Mouse (Mus musculus): Measurements from ENCODE around the gene Il34. TPM values are rescaled to one million over a fixed set of nuclear protein-coding genes. Genes with fewer than 3 reads are reported as not detected.
A peak's percentile ranks its signal among the peaks of the same experiment; 100 is the strongest.

The Il34 gene
- polyA plus RNA-seq, 1 experiment from 2014 or later = 0.31 TPM

DNA sequence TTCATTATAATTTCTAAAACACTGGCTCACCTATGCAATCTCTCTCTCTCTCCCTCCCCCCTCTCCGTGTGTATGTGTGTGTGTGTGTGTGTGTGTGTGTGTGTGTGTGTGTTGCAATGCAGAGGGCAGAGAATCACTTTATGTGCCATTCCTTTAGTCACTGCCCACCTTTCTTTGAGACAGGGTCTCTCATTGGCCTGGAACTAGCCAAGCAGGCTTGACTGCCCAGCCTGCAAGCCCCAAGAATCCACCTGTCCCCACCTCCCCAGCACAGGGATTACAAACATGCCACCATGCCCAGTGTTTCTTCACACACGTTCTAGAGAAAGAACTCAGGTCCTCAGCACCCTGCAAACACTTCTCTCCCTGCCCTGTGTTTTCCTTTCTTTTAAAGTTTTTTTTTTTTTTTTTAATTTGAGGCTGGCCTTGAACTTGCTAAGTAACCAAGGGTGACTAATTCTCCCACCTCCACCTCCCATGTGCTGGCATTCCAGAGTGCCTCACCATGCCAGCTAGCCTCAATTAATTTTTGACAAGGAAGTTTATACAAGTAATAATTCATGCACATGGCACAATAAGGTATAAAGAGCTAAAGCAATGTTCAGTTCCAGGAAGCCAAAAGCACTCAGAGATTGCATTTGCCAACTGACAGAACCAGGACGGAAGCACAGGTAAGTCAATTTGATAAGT is 754 bp downstream of the Il34 start:
- Histone ChIP-seq H3K4me2 (ENCODE audit: low read depth, low read length) (no peak overlapping the region), H3K4me3 (ENCODE audit: low read depth, low read length) (no peak overlapping the region)

GRCm38 (mm10) chr8:110803856-110804255 is 1.9 kb downstream of the Il34 start:
- Histone ChIP-seq H3K9me3 (replicated peaks; ENCODE audit: control insufficient read depth, low read length) (no peaks in the 10 kb centered on the region), H3K4me3 (ENCODE audit: low read depth, low read length) (no peak overlapping the region), H3K27ac (ENCODE audit: low read length) (no peak overlapping the region), H3K27me3 (ENCODE audit: control insufficient read depth, insufficient read depth, low read depth, low read length) (no peaks in the 10 kb centered on the region), H3K4me2 (ENCODE audit: low read depth, low read length) (no peak overlapping the region), H3K9ac (ENCODE audit: low read depth, low read length) (no peak overlapping the region), H3K4me1 (ENCODE audit: control insufficient read depth, low read depth, low read length) (no peaks in the 10 kb centered on the region), H3K36me3 (ENCODE audit: control insufficient read depth, insufficient read depth) (no peaks in the 10 kb centered on the region)
- WGBS (ENCODE audit: insufficient replicate concordance) = 78% methylated on average over 9 of the region's 9 CpGs
- no peak for ATAC-seq (ENCODE audit: low read depth)

More for the DNA sequence above, 754 bp downstream of the Il34 start:
- ATAC-seq (ENCODE audit: low read depth) = no peak
- H3K27me3 ChIP-seq (ENCODE audit: control insufficient read depth, insufficient read depth, low read depth, low read length) = no peaks in the 10 kb centered on the region
- no peak overlapping the region for H3K27ac ChIP-seq (ENCODE audit: low read length)
- 35% methylated on average over 3 of the region's 3 CpGs for WGBS (ENCODE audit: insufficient replicate concordance)
- H3K9me3 ChIP-seq (replicated peaks; ENCODE audit: control insufficient read depth, low read length) = no peaks in the 10 kb centered on the region
- H3K36me3 ChIP-seq (ENCODE audit: control insufficient read depth, insufficient read depth) = peaks cover 10% of the 10 kb centered on the region
- no peak overlapping the region for H3K9ac ChIP-seq (ENCODE audit: low read depth, low read length)
- H3K4me1 ChIP-seq (ENCODE audit: control insufficient read depth, low read depth, low read length) = no peaks in the 10 kb centered on the region

GRCm38 (mm10) chr8:110802988-110803387 is 2.7 kb downstream of the Il34 start:
- no peaks in the 10 kb centered on the region for H3K4me1 ChIP-seq (ENCODE audit: control insufficient read depth, low read depth, low read length)
- H3K36me3 ChIP-seq (ENCODE audit: control insufficient read depth, insufficient read depth) = no peaks in the 10 kb centered on the region
- H3K4me3 ChIP-seq (ENCODE audit: low read depth, low read length) = no peak overlapping the region
- H3K27ac ChIP-seq (ENCODE audit: low read length) = no peak overlapping the region
- no peak overlapping the region for H3K4me2 ChIP-seq (ENCODE audit: low read depth, low read length)
- 65% methylated on average over 5 of the region's 5 CpGs for WGBS (ENCODE audit: insufficient replicate concordance)
- no peaks in the 10 kb centered on the region for H3K27me3 ChIP-seq (ENCODE audit: control insufficient read depth, insufficient read depth, low read depth, low read length)
- ATAC-seq (ENCODE audit: low read depth) = no peak
- H3K9ac ChIP-seq (ENCODE audit: low read depth, low read length) = no peak overlapping the region
- H3K9me3 ChIP-seq (replicated peaks; ENCODE audit: control insufficient read depth, low read length) = no peaks in the 10 kb centered on the region

- no peak overlapping the region for H3K9ac ChIP-seq (ENCODE audit: low read depth, low read length)
- 88% methylated on average over 8 of the region's 8 CpGs for WGBS (ENCODE audit: insufficient replicate concordance)
These were observed 8.6 kb downstream of the Il34 start for GRCm38 (mm10) chr8:110797086-110797485.

GRCm38 (mm10) chr8:110794363-110794965 is 11.3 kb downstream of the Il34 start:
- Histone ChIP-seq H3K4me3 (ENCODE audit: low read depth, low read length) (no peak overlapping the region), H3K4me2 (ENCODE audit: low read depth, low read length) (no peak overlapping the region), H3K4me1 (ENCODE audit: control insufficient read depth, low read depth, low read length) (no peaks in the 10 kb centered on the region), H3K27me3 (ENCODE audit: control insufficient read depth, insufficient read depth, low read depth, low read length) (no peaks in the 10 kb centered on the region), H3K9ac (ENCODE audit: low read depth, low read length) (no peak overlapping the region), H3K36me3 (ENCODE audit: control insufficient read depth, insufficient read depth) (no peaks in the 10 kb centered on the region), H3K27ac (ENCODE audit: low read length) (no peak overlapping the region), H3K9me3 (replicated peaks; ENCODE audit: control insufficient read depth, low read length) (no peaks in the 10 kb centered on the region)
- 67% methylated on average over 7 of the region's 7 CpGs for WGBS (ENCODE audit: insufficient replicate concordance)
- ATAC-seq (ENCODE audit: low read depth) = no peak

More at GRCm38 (mm10) chr8:110797086-110797485, 8.6 kb downstream of the Il34 start:
- no peak overlapping the region for H3K4me3 ChIP-seq (ENCODE audit: low read depth, low read length)
- H3K36me3 ChIP-seq (ENCODE audit: control insufficient read depth, insufficient read depth) = no peaks in the 10 kb centered on the region
- H3K9me3 ChIP-seq (replicated peaks; ENCODE audit: control insufficient read depth, low read length) = no peaks in the 10 kb centered on the region
- no peak for ATAC-seq (ENCODE audit: low read depth)
- no peaks in the 10 kb centered on the region for H3K27me3 ChIP-seq (ENCODE audit: control insufficient read depth, insufficient read depth, low read depth, low read length)
- no peaks in the 10 kb centered on the region for H3K4me1 ChIP-seq (ENCODE audit: control insufficient read depth, low read depth, low read length)
- H3K27ac ChIP-seq (ENCODE audit: low read length) = no peak overlapping the region
- H3K4me2 ChIP-seq (ENCODE audit: low read depth, low read length) = no peak overlapping the region

DNA sequence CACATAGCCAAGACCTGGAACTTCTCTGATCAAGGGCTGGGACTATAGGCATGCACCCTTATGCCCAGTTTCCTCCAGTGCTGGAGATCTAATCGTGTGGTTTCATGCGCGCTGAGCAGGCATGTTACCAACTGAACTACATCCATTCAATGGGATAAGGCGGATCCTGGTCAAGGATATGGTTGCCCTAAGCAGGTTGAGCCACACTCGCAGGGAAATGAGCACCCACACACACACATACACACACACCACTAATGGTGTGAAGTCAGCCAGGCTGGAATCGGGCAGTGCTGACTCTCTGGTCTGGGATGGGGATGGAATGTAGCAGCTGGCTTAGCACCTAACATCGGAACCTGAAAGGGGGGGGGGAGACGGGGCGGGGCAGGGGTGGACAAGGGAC is 11.8 kb downstream of the Il34 start:
- H3K27me3 ChIP-seq (ENCODE audit: control insufficient read depth, insufficient read depth, low read depth, low read length) = no peaks in the 10 kb centered on the region
- H3K4me2 ChIP-seq (ENCODE audit: low read depth, low read length) = no peak overlapping the region
- H3K36me3 ChIP-seq (ENCODE audit: control insufficient read depth, insufficient read depth) = no peaks in the 10 kb centered on the region
- WGBS (ENCODE audit: insufficient replicate concordance) = 73% methylated on average over 9 of the region's 9 CpGs
- H3K4me1 ChIP-seq (ENCODE audit: control insufficient read depth, low read depth, low read length) = no peaks in the 10 kb centered on the region
- no peaks in the 10 kb centered on the region for H3K9me3 ChIP-seq (replicated peaks; ENCODE audit: control insufficient read depth, low read length)
- H3K27ac ChIP-seq (ENCODE audit: low read length) = no peak overlapping the region
- no peak for ATAC-seq (ENCODE audit: low read depth)
- no peak overlapping the region for H3K9ac ChIP-seq (ENCODE audit: low read depth, low read length)
- H3K4me3 ChIP-seq (ENCODE audit: low read depth, low read length) = no peak overlapping the region

DNA sequence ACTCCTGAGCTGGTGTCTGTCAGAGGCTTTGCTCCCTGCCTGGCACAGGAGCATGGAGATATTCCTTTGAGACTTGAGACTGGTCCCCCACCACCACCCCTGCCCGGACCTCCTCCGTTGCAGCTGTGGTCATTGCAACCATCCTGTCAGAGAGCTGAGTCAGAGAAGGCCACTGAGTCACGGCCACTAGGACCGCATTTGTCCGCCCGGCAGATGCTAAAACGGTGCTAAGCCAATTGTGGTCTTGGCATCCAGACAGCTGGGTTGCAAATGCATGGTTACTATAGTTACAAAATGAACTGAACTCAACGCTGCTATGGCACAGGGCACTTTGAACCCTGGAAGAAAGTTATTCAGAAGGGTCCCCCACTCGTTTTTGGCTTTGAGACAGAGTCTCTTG is 12.2 kb downstream of the Il34 start:
- no peaks in the 10 kb centered on the region for H3K4me1 ChIP-seq (ENCODE audit: control insufficient read depth, low read depth, low read length)
- WGBS (ENCODE audit: insufficient replicate concordance) = 66% methylated on average over 9 of the region's 9 CpGs
- H3K4me3 ChIP-seq (ENCODE audit: low read depth, low read length) = no peak overlapping the region
- H3K27me3 ChIP-seq (ENCODE audit: control insufficient read depth, insufficient read depth, low read depth, low read length) = no peaks in the 10 kb centered on the region
- ATAC-seq (ENCODE audit: low read depth) = no peak
- H3K4me2 ChIP-seq (ENCODE audit: low read depth, low read length) = no peak overlapping the region
- no peaks in the 10 kb centered on the region for H3K9me3 ChIP-seq (replicated peaks; ENCODE audit: control insufficient read depth, low read length)
- H3K27ac ChIP-seq (ENCODE audit: low read length) = no peak overlapping the region
- no peaks in the 10 kb centered on the region for H3K36me3 ChIP-seq (ENCODE audit: control insufficient read depth, insufficient read depth)
- no peak overlapping the region for H3K9ac ChIP-seq (ENCODE audit: low read depth, low read length)

DNA sequence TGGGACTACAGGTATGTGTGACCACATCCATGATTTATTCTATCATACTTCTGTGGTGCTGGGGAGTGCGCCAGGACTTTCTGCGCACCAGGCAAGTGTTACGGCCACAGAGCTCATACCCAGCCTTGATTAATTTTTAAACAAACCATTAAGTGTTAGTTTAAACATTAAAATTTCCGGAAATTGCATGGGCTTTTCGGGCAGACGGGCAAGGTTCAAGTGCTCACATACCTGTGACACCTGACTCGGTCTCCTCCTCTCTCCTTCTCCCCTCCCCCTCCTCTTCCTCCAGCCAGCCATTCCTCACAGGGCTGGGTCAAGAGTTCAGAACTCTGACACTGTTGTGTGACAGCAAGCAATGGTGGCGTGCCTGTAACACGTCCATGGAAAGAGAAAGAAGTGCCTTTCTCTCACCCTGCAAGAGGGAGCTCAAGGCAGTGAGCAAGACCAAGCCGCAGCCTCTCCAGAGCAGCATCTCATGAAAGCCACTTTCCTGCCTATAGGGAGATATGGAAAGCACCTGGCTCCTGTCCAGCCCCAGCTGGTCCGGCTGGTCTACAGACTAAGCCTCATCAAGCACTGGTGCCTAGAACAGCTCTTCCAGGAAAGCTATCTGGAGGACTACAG is 13.0 kb downstream of the Il34 start:
- Histone ChIP-seq H3K9me3 (replicated peaks; ENCODE audit: control insufficient read depth, low read length) (no peaks in the 10 kb centered on the region), H3K27ac (ENCODE audit: low read length) (0 out of 2 replicates have a peak overlapping the region, but pooled peaks have one; percentile 4), H3K4me2 (ENCODE audit: low read depth, low read length) (no peak overlapping the region), H3K4me1 (ENCODE audit: control insufficient read depth, low read depth, low read length) (no peaks in the 10 kb centered on the region), H3K27me3 (ENCODE audit: control insufficient read depth, insufficient read depth, low read depth, low read length) (no peaks in the 10 kb centered on the region), H3K36me3 (ENCODE audit: control insufficient read depth, insufficient read depth) (no peaks in the 10 kb centered on the region), H3K4me3 (ENCODE audit: low read depth, low read length) (no peak overlapping the region), H3K9ac (ENCODE audit: low read depth, low read length) (no peak overlapping the region)
- 50% methylated on average over 11 of the region's 11 CpGs for WGBS (ENCODE audit: insufficient replicate concordance)
- ATAC-seq (ENCODE audit: low read depth) = peak; percentile 71

- no peak overlapping the region for H3K4me2 ChIP-seq (ENCODE audit: low read depth, low read length)
- no peaks in the 10 kb centered on the region for H3K36me3 ChIP-seq (ENCODE audit: control insufficient read depth, insufficient read depth)
These were observed 14.6 kb downstream of the Il34 start for GRCm38 (mm10) chr8:110791164-110791563.

More at GRCm38 (mm10) chr8:110791164-110791563, 14.6 kb downstream of the Il34 start:
- WGBS (ENCODE audit: insufficient replicate concordance) = 59% methylated on average over 10 of the region's 10 CpGs
- Histone ChIP-seq H3K9ac (ENCODE audit: low read depth, low read length) (no peak overlapping the region), H3K27me3 (ENCODE audit: control insufficient read depth, insufficient read depth, low read depth, low read length) (no peaks in the 10 kb centered on the region), H3K4me1 (ENCODE audit: control insufficient read depth, low read depth, low read length) (no peaks in the 10 kb centered on the region), H3K27ac (ENCODE audit: low read length) (no peak overlapping the region), H3K4me3 (ENCODE audit: low read depth, low read length) (no peak overlapping the region), H3K9me3 (replicated peaks; ENCODE audit: control insufficient read depth, low read length) (no peaks in the 10 kb centered on the region)
- ATAC-seq (ENCODE audit: low read depth) = no peak

All from liver, embryonic 16.5 days (tissue).